Mouse (Mus musculus): Measurements from ENCODE around the gene Zranb1. TPM values are rescaled to one million over a fixed set of nuclear protein-coding genes. Genes with fewer than 3 reads are reported as not detected.

Gene Zranb1
- total RNA-seq, 2 experiments from 2014 or later, result 35.8 to 36.4 TPM

GRCm38 (mm10) chr7:133001388-133001787 is 70.4 kb downstream of the Zranb1 start:
- DNase-seq, result no peak

- no peak for DNase-seq
Measured at GRCm38 (mm10) chr7:133002271-133002670, 71.3 kb downstream of the Zranb1 start.

- peak; percentile 85 to 88 for DNase-seq
Measured at GRCm38 (mm10) chr7:133003421-133003820, 72.5 kb downstream of the Zranb1 start.

- no peak for DNase-seq
Measured at GRCm38 (mm10) chr7:133005772-133006171, 74.8 kb downstream of the Zranb1 start.

GRCm38 (mm10) chr7:133007343-133007742 is 76.4 kb downstream of the Zranb1 start:
- DNase-seq, result peak; percentile 44 to 50

- DNase-seq, result no peak
Measured at GRCm38 (mm10) chr7:133008663-133009062, 77.7 kb downstream of the Zranb1 start.

GRCm38 (mm10) chr7:133009676-133010075 is 78.7 kb downstream of the Zranb1 start:
- DNase-seq, result no peak

- no peak for DNase-seq
Measured at GRCm38 (mm10) chr7:133010477-133010876, 79.5 kb downstream of the Zranb1 start.

GRCm38 (mm10) chr7:133011191-133011590 is 80.2 kb downstream of the Zranb1 start:
- DNase-seq, result peak; percentile 30 to 35

- DNase-seq, result no peak
Measured at GRCm38 (mm10) chr7:133011611-133012010, 80.7 kb downstream of the Zranb1 start.

- no peak for DNase-seq
Measured at GRCm38 (mm10) chr7:133012637-133013366, 81.9 kb downstream of the Zranb1 start.

GRCm38 (mm10) chr7:133013923-133014322 is 83.0 kb downstream of the Zranb1 start:
- no peak for DNase-seq

GRCm38 (mm10) chr7:133014631-133015030 is 83.7 kb downstream of the Zranb1 start:
- DNase-seq, result no peak

- peak; percentile 41 to 65 for DNase-seq
Measured at GRCm38 (mm10) chr7:133015416-133016070, 84.6 kb downstream of the Zranb1 start.

- no peak for DNase-seq
Measured at GRCm38 (mm10) chr7:133018961-133019360, 88.0 kb downstream of the Zranb1 start.

GRCm38 (mm10) chr7:133019481-133020020 is 88.6 kb downstream of the Zranb1 start:
- peak; percentile 44 to 56 for DNase-seq

GRCm38 (mm10) chr7:133024694-133025093 is 93.8 kb downstream of the Zranb1 start:
- no peak for DNase-seq

GRCm38 (mm10) chr7:133027930-133028329 is 97.0 kb downstream of the Zranb1 start:
- DNase-seq, result no peak

GRCm38 (mm10) chr7:133029004-133029403 is 98.1 kb downstream of the Zranb1 start:
- no peak for DNase-seq

GRCm38 (mm10) chr7:133029496-133030047 is 98.6 kb downstream of the Zranb1 start:
- no peak for DNase-seq

GRCm38 (mm10) chr7:133032589-133033203 is 101.8 kb downstream of the Zranb1 start:
- DNase-seq, result peak; percentile 64 to 81

GRCm38 (mm10) chr7:133035901-133036300 is 105.0 kb downstream of the Zranb1 start:
- no peak for DNase-seq
